Mouse (Mus musculus): ENCODE results near the gene Dvl1.

- no peak for TF ChIP-seq GATA1 (IDR thresholded peaks at IDR 0.05; ENCODE audit: borderline replicate concordance, low read length)
- TF ChIP-seq FLI1 (IDR thresholded peaks at IDR 0.05; ENCODE audit: low read length), result no peak
Observed at GRCm38 (mm10) chr4:155821025-155821424, 26.2 kb upstream of the Dvl1 start.

Measured in megakaryocyte, embryonic 14.5 days (primary cell).